Mouse (Mus musculus): ENCODE measurements around the gene Rbp7.
"Not testable (repeated sequence)": the region's sequence is repeated elsewhere in the genome, so short reads cannot be mapped to it uniquely, and the experiment has no call there.

The Rbp7 gene

DNA sequence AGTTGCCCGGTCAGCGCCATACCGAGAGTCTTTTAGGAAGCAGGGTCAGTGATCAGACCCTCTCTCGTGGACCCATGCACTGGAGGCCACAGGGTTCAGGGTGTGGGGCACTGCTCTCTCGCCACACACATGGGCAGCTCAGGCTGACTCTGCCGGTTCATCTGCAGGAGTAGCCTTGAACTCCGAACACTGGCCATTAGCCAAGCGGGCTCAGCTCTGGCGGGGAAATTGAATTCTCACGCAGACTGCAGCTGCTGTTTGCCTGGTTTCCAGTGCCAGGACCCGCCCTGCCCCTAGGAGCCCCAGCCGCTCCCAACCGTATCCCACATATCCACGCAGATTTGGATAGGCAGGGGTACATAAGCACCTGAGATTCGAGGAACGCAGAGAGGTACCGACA is 515 bp downstream of the Rbp7 start:
- no peak for DNase-seq

DNA sequence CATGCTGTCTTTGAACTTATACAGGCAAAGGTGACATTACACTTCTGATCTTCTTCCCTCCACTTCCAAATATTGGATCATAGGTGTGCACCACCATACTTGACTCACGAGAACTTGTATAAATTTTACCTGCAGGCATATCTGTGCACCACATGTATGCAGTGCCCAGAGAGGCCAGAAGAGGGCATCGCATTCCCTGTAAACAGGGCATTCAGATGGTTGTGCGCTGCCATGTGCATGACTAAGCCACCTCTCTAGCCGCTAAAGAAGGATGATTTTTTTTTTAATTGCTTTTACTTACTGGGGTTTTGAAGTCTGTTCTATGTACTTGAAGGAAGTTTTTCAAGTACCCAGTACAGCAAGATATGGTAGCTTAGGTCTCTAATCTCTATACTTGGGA is 1.1 kb downstream of the Rbp7 start:
- DNase-seq: no peak

DNA sequence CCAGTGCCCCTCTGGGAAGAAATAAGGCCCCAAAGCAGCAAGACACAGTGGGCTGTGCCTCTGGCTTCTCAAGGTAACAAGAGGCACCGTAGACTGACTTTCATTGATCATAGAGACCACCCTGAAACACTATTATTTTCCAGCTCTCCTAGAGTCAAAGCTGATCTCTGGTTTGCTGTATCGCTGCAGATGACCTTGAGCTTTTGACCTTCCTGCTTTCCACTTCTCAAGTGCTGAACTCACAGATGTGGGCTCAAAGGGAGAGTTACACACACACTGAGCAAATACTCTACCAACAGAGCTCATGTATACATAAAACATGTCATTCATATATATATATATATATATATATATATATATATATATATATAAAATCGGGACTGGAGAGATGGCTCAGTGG is 4.1 kb downstream of the Rbp7 start:
- DNase-seq: no peak

DNA sequence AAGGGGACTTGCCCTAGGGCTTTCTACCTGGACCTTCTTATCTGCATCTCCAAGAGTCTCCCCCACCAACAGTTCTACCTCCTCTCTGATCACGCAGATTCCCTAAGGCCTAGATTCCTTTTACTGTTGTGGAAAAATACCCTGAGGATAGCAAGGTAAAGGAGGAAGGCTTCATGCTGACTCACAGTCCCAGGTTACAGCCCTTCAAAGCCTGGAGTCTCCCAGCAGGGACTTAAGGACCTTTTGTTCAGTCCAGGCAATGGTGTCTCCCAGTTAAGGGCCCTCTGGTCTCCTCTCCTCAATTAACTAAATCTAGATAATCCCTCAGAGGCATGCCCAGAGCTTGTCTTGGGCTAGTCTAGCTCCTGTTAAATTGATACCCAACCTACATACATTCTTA is 8.5 kb downstream of the Rbp7 start:
- no peak for DNase-seq

DNA sequence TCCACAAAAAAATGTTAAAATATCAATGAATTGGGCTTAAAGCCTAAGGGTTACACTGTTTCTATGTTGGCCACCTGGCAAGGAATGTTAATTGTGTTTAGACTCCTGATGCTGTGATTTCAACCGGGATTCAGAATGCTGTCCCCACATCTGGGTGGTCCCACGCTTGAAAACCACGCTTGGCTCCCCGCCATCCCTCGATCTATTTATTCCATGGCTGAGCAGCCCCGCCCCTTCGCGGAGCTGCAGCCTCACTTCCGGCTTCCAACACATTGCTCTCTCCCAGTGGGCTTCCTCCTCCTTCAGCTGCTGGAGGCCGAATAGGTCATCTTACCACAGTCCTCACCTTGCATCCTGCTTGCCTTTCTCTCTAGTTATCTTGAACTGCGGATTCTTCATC is 8.9 kb downstream of the Rbp7 start:
- peak; percentile 26 to 47 for DNase-seq

DNA sequence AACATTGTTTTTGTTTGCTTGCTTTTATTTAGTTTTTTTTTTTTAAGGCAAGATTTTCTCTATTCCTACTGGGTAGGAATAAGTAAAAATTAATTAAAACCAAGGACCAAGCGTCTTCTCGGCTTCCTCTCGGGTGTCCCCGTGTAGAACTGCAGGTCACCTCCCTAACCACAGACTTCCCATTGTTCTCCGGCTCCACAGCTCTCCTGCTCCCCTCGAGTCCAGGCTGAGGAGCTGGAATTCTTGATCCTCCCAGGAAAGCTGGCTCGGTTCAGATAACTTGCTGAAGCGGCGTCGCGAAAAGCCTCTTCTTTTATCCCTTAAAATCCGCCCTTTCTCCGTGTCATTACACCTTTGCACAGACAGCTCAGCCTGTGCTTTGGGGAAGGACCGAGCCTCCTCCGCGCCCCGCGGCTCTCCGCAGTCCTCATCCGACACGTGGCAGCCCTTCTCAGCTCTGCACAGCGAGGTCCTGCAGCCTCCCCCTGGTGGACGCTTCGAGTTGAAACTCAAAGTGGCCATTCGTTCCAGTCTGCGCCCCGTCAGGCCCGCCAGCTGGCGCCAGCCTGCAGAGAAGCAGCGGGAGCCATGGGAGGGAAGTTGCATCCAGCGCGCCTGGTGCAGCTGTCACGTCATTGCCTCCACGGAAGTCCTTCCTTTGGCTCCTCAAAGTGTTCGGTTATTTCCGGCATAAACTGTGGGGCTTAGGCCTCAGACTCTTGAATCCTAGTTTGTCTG is 9.6 kb downstream of the Rbp7 start:
- DNase-seq: peak; percentile 91 to 92

DNA sequence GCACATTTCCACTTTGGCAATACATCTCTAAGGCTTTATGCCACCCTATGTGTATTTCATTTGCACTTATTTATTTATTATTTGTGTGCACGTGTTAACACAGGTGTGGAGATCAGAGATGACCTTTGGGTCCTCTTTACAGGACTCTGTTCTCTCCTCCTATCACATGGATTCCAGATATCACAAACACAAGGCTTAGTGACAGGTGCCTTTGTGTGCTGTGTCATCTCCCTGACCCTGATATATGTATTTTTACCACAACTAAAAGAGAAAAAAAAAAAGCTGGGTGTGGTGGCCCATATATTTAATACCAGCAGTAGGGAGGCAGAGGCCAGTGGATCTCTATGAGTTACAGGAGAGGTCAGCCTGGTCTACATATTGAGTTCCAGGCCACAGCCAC is 10.3 kb downstream of the Rbp7 start:
- no peak for DNase-seq

DNA sequence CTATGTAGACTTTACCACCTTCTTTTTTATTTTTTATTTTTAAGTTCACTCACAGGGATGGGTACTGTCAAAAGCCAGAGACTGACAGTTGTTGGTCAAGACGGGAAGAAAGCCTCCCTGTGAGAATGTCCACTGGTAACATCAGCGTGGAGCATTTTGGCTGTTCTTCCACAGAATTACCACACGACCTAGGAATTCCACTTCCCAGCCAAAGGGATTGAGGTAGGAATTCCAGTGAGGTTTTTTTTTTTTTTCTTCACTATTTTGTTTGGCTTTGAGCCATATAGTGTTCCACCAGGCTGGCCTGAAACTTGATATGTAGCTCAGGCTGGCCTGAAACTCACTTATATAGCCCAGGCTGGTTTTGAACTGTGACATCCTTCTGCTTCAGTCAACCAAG is 12.3 kb downstream of the Rbp7 start:
- DNase-seq: peak; percentile 24 to 50

DNA sequence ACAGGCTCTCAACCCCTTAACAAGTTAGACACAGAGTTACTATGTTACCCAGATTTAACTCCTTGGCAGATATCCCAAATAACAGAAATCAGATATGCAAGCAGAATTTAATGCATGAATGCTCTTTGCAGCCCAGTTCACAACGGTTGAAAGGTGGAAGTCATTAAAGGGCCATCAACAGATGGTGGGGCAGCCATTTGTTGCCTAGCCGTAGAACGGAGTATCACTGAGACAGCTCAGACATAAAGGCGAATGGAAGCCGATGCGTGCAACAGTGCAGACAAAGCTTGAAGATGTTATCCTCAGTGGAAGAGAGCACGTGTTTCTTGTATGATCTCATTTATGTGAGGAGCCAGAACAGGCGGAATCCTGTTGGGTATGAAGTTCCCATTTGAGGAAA is 14.2 kb downstream of the Rbp7 start:
- no peak for DNase-seq

DNA sequence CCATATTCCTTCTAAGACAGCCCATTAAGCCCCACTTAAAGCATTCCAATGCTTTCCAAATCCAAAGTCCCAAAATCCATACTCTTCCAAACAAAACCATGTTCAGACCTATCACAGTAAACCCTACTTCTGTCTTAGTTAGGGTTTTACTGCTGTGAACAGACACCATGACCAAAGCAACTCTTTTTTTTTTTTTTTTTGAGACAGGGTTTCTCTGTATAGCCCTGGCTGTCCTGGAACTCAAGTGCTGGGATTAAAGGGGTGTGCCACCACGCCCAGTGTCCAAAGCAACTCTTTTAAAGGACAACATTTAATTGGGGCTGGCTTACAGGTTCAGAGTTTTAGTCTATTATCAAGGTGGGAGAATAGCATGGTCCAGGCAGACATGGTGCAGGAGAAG is 22.9 kb downstream of the Rbp7 start:
- not testable (repeated sequence) for DNase-seq

DNA sequence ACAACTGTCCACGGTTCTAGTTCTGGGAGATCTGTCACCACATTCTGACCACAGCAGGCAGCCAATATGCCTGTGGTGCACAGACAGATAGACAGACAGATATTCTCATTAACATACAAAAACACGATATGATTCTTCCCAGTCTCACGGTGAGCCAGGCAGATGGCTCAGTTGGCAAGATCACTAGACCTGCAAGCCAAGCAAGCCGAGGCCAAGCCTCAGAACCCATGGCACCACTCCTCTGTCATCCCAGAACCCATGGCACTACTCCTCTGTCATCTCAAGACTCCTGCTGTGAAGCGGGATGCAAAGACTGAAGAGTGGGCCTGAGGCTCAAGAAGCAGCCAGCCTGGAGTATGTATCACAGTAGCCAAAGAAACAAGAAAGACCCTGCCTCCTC is 25.2 kb downstream of the Rbp7 start:
- no peak for DNase-seq

DNA sequence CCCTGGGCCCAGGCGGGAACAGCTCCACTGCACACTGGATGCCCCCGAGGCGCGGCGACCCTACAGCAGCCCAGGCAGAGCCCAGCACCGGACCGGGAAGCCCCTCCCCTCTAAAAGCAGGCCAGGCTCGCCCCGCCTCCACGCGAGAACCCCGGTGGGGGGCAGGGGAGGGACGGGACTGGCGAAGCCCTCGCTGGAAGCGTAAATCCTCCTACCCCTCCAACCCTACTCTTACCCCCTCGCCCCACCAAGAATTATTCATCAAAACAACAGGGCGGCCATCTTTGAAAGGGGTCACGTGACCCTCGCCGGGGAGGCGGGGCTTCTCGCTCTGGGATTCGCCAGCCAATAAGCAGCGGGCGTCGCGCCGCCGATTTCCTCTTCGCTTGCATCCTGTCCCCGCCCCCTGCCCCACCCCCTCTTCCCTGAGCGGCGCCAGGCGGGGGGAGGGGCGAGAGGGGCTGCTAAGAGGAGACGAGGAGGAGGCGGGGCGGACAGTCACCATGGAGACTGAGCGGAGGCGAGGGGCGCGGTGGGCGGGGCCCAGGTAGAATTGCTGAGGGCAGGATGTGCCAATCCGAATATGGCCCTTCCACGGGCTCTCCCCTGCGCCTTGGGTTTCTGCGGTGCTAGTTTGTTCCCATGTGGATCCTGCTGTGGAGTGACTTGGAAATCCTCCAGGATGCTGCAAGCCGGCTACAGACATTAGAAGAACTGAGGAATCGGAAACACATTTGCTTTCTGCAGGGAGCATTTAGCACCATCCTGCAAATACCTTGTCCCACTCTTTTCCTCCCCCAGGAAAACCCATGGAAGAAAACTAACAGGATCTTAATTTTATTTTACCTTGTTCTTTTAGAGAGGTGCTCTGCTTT is 28.2 kb downstream of the Rbp7 start, which contains the start of gene Ube4b:
Ube4b (minus strand) TSS at position 425 of the 875 bp plus-strand sequence.
- peak; percentile 93 to 96 for DNase-seq

DNA sequence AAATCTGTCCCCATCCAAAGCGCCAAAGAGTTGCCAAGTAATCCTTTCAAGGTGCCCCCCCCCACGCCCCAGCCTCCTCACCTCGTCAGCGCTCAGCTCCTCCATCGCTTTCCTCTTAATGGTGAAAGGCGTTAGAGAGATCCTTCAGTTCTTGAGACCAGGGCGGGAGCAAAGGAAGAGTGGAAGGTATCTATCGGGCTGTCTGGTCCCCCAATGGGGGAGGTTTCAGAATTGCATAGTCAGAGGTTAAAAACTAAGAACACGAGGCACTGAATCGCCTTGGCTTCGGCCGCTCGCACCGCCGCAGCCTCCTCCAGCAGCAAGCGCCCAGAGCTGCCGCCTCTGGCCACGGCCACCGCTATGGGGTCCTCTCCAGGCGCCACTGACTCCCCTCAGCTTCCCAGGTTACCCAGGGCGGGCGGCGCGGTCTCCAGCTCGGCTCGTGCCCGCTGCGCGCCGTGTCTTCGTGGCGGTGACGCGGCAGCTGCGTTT is 28.9 kb downstream of the Rbp7 start:
- DNase-seq: peak in 1 of 2 experiments; percentile 17

DNA sequence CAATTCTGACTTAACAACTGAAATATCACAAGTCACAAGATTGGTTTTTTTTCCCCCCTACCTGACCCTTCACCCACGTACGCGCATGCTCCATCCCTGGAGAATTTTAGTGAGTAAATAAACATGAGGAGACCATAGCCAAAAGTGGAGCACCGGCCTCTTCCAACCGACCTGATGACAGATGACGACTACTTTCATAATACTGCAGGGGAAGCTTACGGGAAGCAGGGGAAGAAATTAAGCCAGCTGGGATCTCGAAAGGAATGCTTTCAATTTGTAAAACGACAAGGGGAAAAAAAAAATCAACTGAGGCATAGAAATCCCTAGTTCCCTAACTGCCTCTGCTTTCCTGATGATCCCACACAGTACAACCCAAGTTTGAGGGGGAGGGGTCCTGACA is 30.0 kb downstream of the Rbp7 start:
- DNase-seq: peak in 1 of 2 experiments; percentile 46

DNA sequence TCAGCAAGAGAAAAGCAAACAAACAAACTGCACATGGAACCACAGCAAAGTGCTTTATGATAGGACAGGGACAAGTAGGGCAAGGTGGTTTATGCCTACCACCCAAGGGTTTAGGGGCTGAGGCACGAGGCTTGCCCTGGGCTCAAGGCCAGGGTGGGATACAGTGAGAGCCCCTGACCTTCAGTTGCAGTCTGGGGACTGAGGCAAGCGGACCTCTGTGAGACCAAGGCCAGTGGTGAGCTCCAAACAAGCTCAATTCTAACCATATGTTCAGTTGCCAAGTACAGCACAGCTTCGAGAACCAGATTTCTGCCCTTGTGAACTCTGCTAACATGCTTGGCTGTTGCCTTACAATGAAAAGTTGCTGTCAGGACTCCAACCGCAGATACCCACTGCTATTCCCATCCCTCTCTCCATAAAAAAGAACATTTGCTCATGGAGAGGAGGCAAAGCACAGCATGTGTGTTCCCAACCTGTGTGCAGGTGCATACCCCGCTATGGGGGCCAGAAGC is 36.9 kb downstream of the Rbp7 start:
- DNase-seq: no peak

DNA sequence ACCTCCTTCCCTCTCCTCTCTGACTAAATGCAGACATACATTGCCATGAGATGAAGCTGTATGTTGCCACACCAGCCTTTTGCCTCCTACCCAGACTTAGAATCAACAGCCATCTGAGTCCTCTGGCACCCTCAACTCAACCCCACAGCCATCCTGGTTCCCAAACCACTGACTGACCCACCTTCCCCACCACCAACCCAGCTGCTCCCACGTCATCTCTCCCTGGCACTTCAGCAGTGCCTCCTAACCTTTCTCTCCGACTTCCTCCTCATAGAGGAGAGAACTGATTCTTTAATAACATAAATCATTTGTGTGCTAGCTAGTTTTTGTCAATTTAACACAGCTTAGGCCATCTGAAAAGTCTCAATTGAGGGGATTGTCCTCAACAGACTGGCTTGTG is 37.8 kb downstream of the Rbp7 start:
- no peak for DNase-seq

DNA sequence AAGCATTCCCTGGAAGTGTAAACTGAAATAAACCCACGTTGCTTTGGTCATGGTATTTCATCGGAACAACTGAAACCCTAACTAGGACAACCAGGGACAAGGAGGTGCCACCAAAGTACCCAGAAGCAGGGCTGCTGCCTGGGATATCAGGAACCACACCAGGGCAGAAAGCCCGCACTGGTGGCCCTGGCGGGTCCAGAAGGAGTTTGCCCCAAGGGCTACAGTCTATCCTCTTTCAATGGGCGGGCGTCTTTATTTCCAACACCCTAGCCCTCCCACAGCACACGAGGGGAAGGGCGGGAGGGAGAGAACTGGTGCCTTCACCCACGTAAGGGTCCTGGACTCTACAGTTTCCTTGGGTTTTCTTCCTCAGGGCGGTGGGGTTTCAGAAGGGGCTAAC is 38.4 kb downstream of the Rbp7 start:
- no peak for DNase-seq

DNA sequence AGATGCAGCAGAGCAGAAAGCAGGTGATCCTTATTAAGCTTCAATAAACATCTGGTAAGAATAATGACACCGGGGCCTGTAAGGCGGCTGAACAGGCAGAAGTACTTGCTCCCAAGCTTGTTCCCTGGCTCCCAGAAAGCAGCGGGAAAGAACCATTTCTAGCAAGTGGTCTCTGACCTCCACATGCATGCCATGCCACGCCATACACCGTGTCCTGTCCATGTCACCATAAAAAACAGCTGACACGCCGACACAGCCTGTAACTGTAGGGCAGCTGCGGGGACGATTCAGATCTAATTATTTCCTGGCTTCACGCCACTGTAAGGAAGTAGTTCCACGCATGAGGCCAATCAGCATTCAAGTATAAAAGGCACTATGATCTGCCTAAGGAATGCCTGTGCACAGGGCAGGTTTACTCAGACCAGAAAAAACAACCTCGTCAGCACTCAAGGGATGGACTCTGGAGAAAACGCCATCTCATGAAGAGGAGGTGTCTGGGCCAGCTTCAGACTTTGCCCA is 39.1 kb downstream of the Rbp7 start:
- no peak for DNase-seq

DNA sequence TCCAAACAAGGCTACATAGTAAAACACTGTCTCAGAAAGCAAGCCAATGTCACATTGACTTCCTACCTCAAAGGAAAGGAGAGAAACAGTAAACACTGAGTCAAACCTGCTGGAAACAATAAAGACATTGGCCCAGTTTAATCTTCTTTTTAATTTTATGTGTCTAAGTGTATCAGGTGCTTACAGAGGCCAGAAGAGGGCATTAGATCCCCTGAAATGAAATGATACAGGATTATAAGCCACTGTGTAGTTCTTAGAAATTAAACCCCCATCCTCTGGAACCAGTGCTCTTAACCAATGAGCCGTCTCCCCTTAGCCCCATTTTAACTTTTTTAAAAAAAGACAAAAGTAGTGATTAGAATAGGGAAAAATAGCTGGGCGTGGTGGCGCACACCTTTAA is 40.5 kb downstream of the Rbp7 start:
- DNase-seq: no peak

DNA sequence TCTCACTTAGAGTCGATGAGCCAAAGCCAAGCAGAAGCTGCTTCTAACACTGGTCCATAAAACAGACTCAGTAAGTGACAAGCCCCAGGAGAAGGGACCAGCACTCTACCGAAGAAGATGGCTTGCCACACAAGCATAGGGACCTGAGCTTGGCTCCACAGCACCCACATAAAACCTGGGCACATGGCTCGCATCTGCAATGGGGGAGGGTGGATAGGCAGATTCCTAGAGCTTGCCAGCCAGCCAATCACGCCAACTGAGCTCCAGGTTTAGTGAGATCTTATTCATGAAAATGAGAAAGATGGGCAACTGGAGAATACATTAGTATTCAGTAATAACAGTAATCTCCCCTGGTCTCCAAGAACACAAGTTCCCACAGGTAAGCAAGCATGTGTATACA is 45.0 kb downstream of the Rbp7 start:
- no peak for DNase-seq

DNA sequence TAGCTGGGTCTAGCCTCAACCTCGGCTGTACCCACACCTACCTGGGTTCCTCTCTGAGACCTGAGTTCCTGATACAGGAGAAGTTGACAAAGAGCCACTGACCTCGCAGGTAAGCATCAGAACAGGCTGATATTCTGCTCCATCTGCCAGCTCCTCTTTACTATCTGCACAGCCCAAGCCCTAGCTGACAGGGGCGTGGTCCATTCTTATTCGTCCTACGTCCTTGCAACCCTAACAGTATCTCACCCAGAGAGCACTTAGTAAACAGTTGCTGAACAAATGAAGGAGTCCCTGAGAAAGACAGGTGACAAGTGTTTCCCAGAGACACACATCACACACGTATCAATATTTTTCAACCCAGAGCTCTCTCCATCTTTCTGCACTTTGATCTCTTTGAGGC is 46.4 kb downstream of the Rbp7 start:
- DNase-seq: no peak

DNA sequence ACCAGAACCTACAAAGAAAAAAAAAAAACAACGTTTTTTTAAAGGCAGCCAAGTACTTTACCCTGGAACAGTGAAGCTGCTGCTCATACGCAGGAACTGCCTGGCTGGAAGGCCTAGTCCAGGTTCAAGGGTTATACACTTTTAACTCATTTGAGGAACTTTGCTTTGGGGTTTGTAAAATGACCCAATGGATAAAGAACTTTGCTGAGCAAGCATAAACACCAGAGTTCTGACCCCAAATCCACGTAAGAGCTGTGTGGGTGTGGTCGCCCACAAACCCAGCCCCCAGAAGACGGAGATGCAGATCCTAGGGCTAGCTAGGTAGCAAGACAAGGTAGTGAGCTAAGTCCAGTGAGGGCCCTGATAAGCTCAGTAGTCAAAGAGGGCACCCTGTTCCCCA is 47.3 kb downstream of the Rbp7 start:
- DNase-seq: no peak

DNA sequence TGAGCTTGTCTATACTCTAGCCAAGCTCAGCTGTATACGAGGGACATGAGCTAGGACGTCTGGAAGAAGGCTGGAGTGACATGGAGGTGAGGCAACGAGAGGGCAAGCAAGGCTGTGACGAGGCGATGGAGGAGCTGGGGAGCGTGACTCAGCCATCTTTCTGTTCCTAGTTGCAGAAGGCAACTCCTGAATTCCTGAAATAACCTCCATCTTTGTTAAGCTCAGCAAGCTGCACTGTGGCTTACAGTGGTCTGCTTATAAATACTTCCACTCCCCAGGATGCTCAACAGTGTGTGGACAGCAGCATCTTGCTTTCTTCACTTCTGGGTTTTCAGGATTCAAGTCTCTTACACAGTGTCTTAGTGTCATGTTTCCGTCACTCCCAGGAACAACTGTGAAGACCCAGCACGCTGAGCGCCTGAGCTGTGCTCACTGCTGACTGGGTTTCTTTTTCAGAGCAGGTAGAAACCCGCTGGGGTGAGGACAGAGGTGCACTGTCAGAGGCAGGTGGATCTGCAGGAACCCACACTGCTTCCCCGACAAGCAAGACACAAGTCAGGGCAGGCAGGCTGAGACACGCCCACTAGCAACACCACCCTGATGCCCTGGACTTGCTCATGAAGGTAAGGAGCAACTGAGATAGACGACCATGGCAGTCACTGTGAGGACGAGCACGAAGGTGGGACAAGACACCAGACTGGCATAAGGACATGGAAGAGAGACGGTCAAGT is 48.9 kb downstream of the Rbp7 start:
- no peak for DNase-seq
